Mouse (Mus musculus) urinary bladder, adult 18-20 months (tissue): ENCODE results near the gene Anapc16.

Experiments
- DNase-seq, 2 experiments: peaks; one replicate each; pipeline ENCODE4 v3.0.0; 2022; ENCODE audit warnings: low spot score in 2 of 2, mixed read lengths in 2 of 2

Gene Anapc16

DNA sequence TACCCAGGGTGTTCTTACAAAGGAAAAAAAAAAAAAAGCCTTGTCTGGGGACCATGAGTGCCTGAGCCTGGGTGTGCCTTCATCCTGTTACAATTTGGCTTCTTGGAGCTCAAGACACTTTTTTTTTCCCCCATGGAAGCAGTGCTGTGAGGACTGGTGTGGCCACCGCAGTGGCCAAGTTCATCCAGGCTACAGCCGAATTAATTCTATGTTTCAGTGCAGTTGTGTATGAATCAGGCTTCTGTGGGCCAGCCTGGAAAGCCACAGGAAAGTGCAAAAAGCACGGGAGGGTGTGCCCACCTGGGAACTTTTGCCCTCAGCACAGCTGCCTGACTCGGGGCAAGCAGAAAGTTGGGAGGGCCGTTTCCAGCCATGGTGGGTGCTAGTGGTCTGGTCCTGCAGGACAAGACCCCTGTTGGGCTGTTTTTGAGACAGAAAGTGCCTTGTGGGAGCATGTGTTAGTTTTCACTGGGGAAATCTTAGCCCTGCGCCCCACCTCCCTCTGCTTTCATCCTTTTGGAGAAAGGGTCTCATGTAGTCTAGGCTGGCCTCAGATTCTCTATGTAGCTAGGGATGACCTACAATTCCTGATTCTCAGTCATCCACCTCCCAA, 32.4 kb downstream of the Anapc16 start:
- no peak for DNase-seq

DNA sequence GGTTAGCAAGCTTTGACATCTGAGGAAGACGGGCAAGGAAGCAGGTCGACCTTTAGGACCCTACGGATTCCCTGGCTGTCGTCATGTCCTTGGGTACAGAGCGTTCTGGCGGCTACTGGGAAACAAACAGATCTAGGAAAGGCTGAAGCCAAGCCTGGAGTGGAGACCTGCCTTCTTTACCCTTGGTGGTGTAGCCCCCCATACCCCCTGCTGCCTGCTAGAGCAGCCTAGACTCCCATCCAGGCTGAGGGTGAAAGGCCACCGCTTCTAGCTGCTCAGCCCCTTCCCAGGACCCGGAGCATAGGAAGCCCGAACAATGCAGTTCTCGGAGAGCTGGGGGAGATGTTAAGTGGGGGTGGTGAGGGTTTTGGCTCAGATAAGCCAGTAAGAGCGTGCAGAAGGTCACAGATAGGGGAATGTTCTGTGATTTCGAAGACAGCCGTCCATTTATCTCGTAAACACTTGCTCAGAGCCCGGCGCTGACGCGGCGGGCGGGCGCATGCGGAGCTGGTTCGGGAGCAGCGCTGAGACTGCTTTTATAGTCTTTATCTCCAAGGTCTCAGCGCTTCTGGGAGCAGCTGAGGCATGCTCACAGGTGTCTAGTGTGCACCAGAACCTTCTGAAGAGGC, 33.0 kb downstream of the Anapc16 start:
- peak; percentile 50 to 73 for DNase-seq

DNA sequence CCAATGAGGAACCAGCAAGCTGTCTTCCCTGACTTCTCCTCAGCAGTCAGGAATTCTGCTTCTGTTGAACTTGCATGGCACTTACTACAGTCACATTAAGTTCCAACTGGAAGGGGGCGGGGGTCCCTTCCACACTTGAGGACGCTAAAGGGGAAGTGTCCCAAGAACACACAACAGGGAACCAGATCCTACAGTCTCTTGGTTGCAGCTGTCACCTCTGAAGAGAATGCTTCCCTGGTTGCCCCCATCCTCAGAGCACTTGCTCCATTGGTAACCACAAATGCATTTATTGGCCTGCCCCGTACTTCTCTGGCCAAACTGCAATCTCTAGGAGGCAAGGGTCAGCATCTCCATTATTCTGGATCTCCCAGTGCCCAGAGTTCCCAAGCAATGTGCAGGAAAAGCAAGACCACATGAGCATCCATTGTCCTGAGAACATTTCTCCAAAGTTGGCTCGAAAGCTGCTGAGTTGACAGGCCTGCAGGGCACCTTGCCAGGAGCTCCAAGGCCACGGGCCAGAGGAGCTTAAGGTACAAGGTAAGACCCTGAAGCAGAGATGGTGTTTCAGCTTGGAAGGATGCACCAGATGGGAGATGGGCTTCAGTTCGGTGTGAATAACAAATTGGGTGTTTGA, 35.5 kb downstream of the Anapc16 start:
- DNase-seq: no peak

DNA sequence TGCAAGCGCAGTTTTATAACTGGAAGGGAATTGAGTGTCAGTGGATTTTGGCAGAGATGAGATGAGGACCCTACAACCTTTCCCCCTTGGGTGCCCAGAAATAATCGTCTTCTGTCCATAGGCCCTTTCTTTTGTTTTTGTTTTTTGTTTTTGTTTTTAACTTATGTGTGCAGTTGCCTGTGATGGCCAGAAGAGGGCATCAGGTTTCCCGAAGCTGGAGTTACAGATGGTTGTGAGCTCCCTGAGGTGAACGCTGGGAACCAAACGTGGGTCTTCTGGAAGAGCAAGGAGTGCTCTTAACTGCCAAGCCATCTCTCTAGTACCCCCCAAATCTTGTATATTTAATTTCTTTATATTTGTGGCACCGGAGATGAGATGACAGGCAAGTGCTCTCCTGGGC, 36.2 kb downstream of the Anapc16 start:
- no peak for DNase-seq

DNA sequence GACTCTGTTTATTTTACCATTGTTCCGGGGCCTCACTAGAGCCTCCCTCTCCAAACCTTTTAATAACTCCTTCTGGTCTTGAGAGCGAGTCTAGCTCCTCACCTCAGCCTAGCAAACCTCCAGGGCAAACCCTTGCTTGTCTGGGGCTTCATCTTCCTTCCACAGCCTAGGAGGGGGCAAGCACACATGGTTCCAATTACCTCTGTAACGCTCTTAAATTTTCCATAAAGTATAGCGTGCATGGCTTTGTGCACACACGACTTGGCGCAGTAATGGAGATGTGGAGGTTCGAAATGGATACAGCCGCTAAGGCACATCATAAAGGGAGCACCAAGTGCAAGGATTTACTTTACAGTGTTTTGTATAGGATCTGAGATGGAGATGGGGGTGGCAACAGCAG, 37.1 kb downstream of the Anapc16 start:
- DNase-seq: no peak

DNA sequence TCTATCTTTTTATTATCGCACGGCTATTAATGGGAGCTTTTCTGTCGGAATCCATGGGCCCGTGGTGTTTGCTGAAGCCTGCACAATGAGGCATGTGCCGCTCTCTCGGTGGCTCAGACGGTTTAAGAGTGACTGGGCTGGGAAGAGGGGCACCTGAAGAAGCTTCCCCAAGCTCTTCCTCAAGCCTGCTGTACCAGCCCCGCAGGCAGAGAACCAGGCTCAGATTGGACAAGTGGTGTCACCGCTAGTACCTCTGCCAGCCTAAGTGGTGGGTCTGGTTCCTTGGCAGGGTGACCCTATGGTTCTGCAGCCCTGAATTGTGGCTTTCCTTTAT, 37.6 kb downstream of the Anapc16 start:
- no peak for DNase-seq

DNA sequence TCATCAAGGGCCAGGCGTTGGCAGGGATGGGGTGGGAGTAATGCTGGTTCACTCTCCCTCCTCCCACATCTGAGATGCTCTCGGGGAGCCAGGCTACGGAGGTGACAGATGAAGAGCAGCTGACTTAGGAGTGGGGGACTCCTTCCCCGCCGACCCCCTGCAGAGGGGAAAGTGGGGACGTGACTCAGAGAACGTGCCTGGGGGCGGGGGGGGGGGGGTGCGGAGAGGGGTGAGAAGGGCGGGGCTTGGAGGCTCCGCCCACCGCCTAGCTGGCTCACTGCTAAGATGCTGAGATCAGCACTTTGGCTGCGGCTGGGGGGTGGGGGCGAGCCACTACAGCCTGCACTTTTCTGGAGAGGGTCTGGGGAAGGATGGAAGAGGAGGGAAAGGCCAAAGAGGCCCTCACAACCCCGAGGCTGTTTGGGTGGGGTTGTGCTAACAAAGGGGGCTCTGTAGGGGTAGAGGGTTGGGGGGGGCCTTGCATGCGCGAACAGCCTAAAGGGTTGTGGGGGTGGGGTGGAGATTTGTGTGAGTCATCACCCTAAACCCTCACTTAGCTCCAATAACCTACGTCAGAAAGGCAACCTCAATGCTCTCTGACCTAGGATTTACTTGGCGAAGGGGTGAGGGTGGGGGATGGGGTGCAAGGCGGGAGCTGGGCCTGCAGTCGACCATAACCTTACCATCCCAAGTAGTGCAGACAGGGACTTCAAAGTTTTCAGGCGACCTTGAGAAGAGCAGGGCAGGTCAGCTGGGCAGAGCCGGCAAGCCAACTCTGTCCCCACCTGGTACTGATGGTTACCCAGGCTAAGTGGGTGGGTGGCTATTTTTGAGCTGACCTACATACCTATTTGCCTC, 38.2 kb downstream of the Anapc16 start:
- no peak for DNase-seq

DNA sequence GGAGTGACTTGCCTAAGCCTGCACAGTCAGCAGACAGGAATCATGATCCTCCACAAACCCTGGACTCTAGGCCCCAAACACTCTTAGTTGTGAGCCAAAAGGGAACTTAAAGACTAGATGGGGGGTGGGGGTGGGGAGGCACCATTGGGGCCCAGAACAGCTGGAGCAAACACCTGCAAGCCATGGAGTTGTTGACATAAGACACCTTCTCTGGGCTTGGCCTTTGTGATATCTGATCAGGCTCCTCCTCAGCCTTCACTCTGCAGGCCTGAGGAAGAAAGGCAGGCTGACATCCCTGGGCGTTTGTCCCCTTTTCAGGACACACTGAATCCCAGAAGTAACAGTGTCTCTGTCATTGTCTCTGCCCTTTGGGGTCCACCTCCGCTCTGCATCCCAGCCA, 39.3 kb downstream of the Anapc16 start:
- DNase-seq: no peak

DNA sequence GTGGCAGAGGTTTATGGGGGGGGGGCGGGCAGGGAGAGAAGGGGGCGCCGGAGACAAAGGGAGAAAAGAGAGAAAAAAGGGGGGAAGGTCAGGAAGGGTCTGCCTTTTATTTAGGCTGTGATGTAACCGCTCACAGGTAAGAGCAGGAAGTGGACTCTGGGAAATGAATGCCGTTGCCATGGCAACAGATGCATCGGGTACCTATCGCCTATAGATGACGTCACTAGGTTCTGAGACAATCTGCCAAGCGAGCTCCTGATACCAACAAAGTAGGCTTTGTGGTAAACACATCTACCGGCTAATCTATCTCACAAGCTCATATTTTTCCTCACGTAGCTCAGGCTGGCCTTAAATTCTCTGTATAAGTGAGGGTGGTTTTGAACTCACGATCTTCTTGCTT, 43.4 kb downstream of the Anapc16 start:
- no peak for DNase-seq

DNA sequence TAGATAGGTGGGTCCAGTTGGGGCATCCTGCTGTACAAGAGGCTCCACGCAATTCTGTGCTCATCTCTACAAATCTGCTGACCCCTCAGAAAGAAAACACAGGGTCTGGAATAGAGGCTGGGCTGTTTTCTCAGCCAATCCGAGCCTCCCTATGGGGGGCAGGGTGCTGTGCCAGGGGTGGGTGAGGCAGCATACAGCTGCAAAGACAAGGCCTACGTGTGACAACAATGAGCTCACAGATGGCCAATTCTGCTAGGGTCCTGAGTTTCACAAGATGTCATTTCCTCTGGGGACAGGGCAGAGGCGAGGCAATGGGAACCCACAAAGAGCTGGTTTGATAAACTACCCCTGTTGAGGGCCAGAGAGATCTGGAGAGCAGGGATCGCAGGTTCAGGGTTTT, 44.5 kb downstream of the Anapc16 start:
- no peak for DNase-seq

DNA sequence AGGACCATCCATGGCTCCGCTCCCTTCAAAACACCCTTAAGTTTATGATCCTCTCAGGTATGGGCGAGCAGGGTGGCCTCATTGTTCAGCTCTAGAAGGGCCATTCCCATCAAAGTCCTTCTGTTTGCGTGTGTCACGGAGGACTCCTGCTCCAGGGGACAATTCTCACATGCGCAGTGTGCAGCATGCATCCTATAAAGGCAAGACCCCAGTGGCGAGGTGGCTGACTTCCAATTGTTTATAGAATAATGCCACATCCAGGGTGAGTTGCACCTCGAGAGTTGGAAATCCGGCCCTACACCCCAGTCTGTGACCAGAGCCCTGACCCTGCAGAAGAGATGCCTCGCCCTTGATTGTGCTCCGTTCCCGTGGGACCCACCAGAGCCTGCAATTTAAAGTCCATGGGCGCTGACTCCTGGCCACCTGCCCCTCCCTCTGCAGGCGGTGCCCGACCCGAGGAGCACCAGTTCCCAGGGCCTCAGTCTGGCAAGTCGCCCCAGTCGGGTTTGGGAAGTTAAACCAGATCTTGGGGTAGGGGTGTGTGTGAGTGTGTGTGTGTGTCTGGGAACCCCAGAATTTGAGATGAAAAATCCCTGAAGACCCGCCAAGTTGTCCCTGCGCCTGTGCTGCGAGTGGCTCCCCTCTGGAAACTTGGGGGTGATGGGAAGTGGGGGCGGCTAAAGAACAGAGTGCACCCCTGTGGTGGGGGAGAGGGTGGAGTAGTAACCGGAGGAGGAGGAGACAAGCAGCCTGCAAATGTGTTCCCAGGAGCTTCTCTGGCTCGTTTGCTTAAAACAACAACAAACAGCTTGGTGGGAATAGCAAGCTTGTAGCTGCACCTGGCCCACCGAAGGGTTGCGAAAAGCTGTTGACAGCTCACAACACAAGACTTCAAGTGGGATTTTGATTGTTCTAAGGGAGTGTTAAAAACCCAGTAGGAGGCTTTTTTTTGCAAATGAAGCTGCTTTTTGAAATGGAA, 45.5 kb downstream of the Anapc16 start:
- DNase-seq: no peak

DNA sequence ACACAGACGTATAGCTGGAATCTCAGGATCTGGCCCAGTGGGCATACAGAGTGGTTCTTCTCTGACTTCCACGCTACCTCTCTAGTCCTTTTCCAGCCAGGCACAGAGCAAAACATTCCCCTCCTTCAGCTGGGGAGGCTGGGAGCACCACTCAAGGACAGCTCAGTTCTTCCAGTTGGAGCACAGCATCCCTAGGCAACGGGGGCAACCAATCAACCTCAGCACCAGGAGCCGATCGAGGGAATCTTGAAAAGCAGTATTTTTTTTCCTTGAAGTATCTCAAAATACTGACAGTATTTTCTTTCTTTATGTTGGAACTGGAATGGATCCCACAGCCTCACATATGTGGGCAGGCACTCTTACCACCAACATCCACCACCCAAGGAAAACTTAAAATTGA, 46.3 kb downstream of the Anapc16 start:
- no peak for DNase-seq

DNA sequence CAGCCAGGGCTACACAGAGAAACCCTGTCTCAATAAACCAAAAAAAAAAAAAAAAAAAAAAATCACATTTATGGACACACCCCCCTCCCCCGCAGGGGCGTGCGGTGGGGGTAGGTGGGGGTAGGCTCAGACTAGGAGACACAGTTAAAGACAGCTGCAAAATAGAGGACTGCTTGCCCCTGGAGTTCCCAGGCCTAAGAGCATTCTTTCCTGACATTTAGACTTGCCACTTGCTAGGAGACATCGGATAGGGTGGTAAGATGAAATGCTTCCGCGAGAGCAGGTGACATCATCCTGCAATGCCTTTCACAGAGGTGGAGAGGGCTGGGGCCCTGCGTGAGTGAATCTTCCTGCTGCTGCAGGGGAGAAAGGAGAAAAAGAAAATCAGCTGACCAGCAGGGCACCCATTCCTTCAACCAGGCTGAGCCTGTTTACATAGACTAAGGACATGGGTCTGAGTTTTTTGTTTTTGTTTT, 49.3 kb downstream of the Anapc16 start:
- DNase-seq: no peak

DNA sequence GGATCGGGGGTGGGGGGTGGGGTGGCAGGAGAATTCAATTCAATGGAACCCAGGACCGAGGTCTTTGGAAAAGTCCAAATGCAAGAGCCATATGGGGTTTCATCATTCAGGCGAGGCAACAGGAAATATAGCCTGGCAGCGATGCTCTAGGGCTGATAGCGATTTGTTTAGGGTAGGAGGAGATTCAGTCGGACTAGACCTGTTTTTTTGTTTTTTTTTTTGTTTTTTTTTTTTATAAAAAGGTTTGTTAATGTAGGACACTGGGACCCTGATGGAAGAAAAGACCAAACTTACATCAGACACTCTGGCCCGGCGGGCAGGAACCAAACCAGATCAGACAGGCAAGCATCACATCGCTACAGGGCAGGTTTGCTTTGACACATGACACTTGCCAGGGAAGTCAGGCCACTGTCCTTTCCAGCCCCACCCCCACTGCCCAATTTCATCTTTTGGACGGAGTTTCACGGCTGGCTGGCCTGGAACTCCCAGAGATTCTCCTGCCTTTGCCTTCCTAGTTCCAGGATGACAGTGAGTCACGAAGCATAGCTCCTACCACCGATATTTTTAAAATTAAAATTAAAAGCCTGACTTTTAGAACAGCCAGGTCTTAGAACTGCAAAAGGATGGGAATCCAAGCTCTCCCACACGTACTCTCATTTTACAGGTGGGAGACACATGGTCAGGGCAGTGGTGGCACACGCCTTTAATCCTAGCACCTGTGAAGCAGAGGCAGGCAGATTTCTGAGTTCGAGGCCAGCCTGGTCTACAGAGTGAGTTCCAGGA, 50.0 kb downstream of the Anapc16 start:
- DNase-seq: no peak

DNA sequence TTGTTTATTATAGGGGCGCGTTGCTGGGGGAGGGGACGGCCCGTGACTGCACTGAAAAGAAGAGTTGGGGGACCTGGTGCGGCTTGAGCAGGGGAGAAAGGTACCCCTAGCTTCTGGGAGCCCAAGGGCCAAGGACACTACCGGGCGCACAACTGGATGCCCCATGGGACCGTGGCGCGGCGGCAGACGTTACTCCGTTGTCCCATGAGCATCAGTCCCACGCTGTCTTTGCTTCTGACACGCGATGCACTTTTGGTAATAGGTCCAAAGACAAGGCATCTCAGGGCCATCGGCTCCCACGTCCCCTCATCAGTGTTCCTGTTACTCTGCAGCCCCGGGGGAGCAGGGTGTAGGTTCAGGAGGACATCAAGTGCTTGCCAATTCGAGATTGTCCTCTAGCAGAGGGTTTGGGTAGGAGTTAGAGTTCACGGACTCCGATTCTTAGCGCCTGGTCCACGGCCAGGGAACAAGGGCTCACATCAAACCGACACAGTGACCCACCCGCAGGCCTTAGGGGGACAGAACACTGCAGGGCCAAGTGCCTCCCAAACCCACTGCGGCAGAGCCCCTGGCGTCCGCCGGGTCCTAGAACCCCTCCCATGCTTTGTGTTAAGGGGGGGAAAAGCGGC, 50.7 kb downstream of the Anapc16 start:
- no peak for DNase-seq

DNA sequence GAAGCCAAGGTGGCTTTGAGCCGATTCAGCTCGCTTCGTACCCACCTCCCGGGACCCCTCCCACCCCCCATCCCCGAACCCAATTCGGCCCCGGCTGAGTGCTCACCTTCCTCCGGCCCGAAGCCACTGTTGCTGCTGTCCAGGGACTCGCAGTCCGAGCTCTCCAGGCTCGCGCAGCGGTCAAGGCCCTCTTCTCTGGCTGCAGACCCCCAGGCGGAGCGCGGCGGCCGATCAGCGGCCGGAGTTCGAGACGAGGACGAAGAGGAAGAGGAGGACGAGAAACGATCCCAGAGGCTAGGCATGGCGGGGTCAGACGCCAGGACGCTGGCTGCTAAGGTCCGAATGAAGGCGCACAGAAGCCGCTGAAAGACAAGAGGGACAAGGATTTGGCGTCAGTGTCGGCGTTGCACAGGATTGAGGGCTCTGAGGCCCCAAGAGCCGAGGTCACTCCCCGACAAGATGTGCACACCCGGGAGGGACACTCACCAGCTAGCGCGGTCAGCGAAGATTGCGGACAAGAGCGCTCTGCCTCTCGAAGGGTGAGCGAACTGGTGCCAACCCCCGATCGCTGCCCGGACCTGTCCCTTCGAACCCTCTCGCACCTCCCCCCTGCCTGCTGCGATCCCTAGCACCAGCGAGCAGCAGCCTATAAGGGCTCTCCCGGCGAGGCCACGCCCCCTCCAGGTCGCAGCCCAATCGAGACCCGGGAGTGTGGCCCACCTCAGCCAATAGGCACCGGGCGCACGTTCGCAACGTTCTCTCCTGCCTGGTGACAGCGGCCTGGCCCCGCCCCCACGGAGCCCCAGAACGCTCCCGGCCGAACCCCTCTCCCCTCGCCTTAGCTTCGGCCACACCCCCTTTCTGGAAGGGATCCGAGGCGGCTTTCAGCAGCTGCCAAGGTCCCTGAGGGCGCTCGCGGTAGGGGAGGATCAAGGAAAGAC, 51.5 kb downstream of the Anapc16 start, which contains the start of gene Ddit4:
TSS of gene Ddit4 (minus strand) at position 624 of the 941 bp plus-strand sequence.
- peak; percentile 99 for DNase-seq

DNA sequence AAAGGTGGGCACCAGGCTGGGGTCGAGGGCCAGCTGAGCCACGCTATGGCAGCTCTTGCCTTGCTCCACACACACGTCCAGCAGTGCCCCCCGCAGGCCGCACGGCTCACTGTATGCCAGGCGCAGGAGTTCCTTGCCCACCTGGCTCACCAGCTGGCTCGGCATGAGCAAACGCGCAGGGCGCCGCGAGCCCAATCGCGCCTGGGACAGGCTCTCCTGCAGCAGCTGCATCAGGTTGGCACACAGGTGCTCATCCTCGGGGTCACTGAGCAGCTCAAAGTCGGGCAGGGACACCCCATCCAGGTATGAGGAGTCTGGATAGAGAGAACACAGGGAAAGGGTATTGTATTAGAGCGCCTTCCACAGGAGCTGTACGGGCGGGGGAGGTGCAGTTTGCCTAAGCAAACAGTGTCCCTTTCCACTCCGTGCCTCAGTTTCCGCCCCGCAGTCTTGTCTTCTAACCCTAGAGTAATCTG, 52.2 kb downstream of the Anapc16 start:
- peak; percentile 71 to 77 for DNase-seq

DNA sequence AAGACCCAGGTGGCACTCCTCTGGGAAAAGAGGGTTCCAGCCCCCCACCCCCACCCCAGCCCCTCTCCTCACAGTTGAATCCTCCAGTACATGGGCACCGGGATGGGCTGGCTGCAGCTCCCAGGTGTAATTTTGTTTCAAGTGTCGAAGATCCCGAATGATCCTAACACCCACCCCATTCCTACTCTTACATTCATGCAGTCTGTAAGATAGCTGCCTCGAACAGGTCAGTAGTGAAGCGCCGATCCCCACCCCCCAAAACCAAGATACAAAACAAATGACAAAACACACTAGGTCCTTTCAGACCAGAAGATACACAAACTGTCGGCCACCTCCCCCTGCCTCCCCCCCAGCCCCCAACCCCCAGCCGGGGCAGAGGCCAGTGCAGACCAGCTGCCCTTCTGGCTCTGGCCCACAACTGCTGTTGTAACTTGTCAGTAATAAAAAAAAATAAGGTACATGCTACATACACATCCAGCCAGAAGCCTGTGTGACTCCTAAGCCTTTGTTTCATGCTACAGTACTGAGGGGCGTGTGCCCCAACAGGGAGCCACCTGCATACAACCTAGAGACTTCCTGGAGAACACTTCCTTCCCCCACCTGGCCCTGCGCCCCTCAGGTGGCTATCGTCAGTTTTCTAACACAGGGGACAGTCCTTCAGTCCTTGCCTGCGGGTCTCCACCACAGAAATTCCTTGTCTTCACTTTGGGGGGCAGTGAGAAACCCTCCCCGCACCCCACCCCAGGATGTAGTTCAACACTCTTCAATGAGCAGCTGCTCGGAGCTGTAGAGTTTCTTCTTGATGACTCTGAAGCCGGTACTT, 52.9 kb downstream of the Anapc16 start:
- DNase-seq: no peak
